Mouse (Mus musculus) adrenal gland, adult 2 months (tissue): ENCODE measurements around the gene Mreg. TPM values are rescaled to one million over a fixed set of nuclear protein-coding genes. Genes with fewer than 3 reads are reported as not detected.

Experiments
- DNase-seq: peaks from one replicate; pipeline ENCODE4 v3.0.0; 2021
- polyA plus RNA-seq: library from polyadenylated mRNA; depleted of rRNA; stranded (reverse); fragments of >200 nt; gene quantifications from 2 replicates; pipeline ENCODE4 v1.2.3, GENCODE M21; 2012; rRNA removed
- total RNA-seq, 2 experiments: library from RNA; stranded (reverse); gene quantifications; 2 replicates each; pipeline ENCODE4 v1.2.3; 2021

The Mreg gene
- total and polyA plus RNA-seq, 3 experiments, result 0.22 to 2.9 (median 1.8) TPM

GRCm38 (mm10) chr1:72123434-72124297, 88.4 kb downstream of the Mreg start:
- DNase-seq, result peak; percentile 79

- no peak for DNase-seq
These were observed 90.4 kb downstream of the Mreg start for GRCm38 (mm10) chr1:72121608-72122185.

GRCm38 (mm10) chr1:72119981-72120380, 92.1 kb downstream of the Mreg start:
- DNase-seq, result no peak

- DNase-seq, result no peak
These were observed 97.9 kb downstream of the Mreg start for GRCm38 (mm10) chr1:72114206-72114605.

Other genes with a start within 250 kb of the Mreg start
- 10 to 100 TPM; 20.4 to 33.6 TPM for gene Pecr, start 72.0 kb upstream of the Mreg start, total RNA-seq
- 6.6 and 7.0 TPM in 2 replicates for gene Pecr, start 72.0 kb upstream of the Mreg start, polyA plus RNA-seq
- under 1 TPM; 0.66 to 0.75 TPM for gene Tmem169, start 72.1 kb upstream of the Mreg start, total RNA-seq
- gene Tmem169, start 72.1 kb upstream of the Mreg start, polyA plus RNA-seq, result 0.16 and 0.19 TPM in 2 replicates
- gene Xrcc5, start 95.1 kb upstream of the Mreg start, total RNA-seq, result 10 to 100 TPM in 1 of 2 experiments, 1 to 10 TPM in 1; 7.4 to 13.3 TPM
- gene Xrcc5, start 95.1 kb upstream of the Mreg start, polyA plus RNA-seq, result 0.33 and 0.63 TPM in 2 replicates